Mouse (Mus musculus): Measurements from ENCODE around the gene Cdk15.

The Cdk15 gene

DNA sequence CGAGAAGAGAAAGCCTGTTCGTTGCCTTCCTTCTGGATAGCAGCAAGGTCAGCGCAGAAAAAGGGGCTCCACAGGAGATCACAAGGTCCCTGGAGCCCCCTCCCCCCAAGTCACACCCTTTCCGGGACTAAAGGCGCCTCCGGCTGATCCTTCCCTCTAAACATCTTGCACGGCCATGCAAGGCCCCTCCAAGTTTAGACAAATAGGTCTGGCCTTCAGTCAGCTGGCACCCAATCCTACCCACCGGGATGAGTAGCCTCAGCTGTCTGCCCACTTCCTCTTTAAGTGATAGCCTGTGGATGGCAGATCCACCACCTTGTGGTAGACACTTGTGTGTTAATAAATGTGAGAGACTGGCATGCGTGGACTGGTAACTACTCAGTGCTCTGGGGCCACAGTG, 120.6 kb downstream of the Cdk15 start:
- no peak for DNase-seq (ENCODE audit: low spot score)

DNA sequence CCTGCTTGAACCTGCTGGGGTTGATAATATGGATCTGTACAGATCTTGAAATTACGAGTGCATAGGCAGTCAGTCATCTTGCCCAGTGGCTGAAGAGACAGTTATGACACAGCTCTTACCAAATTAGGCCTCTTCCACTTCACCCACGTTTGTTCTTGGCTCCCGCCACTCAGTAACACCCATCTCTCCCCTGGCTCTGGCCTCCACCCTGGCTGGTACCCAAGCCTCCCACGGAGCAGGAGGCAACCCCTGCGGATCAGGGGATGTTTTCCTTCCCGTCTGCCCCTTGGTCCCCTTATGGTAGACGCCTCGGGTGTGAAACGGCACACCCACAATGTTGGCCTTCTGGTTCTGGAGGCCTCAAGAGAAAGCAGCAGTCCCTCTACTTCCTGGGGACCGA, 124.2 kb downstream of the Cdk15 start:
- DNase-seq (ENCODE audit: low spot score): peak; percentile 46

DNA sequence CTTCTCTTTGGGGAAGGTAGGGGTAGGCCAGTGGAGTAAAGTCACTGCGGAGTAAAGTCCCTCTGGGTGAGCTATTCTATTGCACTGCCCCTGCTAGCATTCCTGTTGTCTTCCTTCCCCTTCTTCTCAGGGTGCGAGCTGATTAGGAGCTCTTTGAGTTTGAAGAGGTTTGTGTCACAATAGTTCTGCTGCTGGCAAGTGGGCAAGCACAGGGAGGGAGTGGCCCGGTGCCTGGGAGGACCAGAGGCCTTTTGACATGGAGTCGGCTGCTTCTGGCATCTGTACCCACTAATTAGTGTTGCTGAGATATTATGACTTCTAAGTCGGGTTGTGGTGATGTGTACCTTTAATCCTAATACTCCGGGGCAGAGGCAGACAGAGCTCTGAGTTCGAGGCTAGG, 124.8 kb downstream of the Cdk15 start:
- no peak for DNase-seq (ENCODE audit: low spot score)

DNA sequence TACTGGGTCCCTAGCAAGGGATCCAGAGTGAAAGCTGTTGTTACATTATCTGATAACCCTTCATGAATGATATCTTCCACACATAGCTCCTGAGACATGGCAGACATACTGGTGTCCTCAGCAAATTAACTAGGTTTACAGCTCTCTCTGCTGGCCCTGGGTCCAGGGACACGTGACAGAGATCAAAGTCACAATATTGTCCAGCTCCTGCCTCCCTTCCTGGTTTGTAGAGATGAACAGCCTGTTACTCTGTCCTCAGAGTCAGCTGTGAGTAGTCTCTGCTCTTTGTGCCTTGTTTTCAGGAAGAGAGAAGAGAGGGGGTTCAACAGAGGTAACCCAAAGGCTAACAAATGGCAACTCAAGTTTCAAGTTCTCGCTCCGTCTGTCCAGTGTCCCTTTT, 125.8 kb downstream of the Cdk15 start:
- no peak for DNase-seq (ENCODE audit: low spot score)

DNA sequence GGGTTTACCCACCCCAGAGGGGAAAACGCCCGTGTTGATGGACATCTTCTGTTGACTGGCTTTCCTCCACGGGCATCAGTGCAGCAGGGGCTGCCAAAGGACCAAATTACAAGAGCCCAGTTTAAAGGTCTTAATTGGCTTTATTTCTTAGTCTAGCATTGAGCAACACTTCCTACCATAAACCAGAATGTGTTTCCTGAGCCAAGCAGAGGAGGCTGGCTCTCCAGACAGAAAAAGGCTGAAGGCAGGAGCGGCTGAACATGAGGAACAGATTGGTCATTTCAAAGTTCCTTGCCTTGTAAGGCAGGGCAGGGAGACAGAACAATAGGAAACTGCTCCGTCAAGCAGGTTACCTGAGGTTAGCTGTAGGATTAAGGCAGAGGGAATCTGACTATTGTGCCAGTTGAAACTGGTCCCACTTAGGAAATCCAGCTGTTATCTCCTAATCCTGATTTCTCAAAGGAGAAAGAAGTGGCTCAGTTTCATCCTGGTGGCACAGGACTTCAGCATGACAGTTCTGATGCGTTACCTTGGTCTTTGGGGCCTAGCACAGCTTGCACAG, 126.4 kb downstream of the Cdk15 start:
- DNase-seq (ENCODE audit: low spot score): no peak

DNA sequence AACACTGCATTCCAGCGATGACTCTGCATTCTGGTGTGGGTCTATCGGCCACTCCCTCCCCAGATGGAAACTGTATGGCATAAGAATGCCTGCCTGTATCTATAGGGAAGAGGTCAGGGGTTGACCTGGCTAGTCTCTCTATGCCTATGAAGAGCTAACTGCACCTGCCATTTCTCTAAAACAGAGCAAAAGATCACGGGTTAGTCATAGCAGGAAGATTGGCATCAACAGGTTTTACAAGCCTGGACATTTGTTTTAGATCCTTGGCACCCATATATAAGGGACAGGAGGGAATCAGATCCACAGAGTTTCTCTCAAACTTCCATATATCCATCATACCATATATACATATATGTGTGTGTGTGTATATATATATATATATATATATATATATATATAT, 127.7 kb downstream of the Cdk15 start:
- no peak for DNase-seq (ENCODE audit: low spot score)

DNA sequence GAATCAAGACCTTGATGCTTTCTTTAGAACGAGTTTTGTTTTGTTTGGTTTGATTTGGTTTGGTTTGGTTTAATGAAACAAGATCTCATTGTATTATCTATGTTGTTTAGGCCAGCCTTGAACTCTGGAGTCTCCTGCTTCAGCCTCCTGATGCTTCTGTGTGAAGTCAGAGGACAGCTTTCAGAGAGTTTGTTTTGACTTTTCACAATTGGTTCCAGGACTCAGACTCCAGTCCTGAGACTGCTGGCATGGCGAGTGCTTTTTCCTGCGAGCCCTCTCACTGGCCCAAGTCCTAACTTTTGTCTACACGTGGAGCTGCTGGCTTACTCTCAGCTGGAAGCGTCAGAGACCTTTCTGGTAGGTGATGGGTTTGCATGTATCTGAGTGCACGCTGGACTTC, 128.9 kb downstream of the Cdk15 start:
- DNase-seq (ENCODE audit: low spot score): no peak

DNA sequence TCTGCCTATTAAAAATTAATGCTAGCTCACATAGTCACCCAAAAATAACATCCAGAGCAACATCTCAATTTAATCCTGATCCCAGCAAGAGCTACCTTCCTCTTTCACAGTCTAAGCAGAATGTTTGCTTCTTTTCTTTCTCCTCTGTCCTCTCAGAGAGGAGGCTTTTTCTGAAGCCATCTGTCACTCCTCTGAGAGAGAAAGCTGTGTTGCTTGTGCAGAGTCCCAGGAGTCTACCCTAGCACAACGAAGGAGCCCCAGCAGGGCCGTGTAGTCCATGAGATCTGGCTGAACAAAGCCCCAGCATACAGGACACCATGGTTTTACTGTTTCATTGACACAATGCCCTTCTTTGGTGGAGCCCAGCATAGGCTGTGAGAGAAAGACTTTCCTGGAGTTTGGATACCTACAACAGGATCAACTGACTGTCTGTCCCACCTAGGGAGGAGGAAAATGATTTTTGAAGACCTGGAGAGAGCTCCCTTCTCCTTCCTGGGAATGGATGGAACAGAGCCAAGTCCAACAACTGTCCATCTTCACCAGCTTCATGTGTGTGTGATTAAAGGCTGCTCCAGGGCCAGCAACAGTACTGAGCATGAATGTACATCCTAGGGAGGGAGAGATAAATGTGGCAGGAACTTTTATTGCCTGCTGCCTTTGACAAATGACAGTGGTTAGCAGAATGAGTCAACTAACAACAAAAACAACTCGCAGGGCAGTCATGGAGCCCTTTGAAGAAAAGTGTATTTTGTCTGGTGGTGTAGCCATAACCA, 131.0 kb downstream of the Cdk15 start:
- DNase-seq (ENCODE audit: low spot score): no peak

DNA sequence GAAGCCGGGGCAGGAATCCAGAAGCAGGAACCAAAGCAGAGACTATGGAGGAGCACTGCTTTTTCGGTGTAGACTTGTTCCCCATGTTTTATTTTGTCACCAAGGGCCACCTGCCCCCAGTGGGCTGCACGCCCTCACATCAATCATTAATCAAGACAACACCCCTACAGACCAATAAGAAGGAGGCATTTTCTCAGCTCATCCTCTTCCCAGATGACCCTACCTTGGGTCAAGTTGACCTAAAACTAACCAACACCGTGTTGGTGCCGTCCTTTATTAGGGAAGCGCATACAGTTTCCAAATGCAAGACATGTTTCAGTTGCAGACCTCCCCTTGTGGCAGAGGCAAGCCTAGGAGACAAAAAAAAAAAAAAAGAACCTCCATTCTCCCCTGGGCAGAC, 132.5 kb downstream of the Cdk15 start:
- no peak for DNase-seq (ENCODE audit: low spot score)

DNA sequence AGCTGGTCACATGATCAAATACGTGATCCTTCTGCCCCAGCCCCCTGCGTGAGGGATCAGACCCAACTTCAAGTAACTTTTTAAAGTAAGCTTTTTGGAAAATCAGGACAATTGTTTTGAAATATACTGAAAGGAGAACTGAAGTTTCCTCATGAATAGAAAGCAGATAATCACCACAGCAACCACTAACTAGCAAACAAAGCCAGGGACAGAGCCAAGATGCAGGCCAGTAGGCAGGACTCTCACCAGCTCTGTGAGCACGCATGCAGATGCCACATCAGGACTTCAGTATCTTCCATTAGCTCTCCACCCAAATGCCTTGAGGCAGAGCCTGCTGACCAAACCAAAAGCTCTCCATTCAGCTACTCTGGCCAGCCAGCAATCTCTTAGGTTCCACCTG, 135.0 kb downstream of the Cdk15 start:
- DNase-seq (ENCODE audit: low spot score): no peak

DNA sequence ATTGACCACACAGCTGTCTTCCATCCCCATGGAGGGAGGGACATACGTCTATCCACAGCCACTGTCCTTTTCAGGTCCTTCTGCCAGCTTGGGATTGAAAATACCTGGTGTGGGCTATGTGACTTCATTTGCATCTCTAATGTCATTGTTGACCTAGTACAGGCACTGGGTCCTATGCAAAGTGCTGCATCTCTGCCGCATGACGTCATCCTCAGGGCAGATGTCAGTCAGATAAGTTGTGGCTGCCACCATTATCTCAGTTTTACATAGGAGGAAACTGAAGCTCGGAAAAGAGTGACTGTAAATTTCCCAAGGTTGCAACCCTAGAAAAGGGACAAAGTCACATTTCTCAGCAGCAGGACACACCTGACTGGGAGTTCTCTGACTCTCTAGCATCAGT, 137.4 kb downstream of the Cdk15 start:
- DNase-seq (ENCODE audit: low spot score): no peak

DNA sequence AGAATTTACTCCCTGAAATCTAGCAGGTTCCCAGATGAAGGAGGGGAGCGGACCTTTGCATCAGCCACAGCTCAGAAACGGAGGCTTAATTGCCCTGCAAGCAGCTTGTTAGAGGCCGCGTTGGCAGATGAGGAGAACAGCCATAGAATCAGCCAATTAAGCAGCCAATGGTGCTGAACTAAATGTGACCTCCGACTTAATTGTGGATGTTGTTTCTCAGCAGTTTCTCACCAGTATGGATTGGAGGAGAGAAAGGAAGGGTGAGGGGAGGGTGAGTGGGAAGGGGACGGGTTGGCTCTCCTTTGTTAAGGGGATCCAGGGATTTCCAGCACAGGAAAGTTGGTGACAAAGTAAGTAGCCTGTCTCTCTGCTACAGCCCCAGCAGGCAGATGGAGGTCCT, 137.9 kb downstream of the Cdk15 start:
- no peak for DNase-seq (ENCODE audit: low spot score)

DNA sequence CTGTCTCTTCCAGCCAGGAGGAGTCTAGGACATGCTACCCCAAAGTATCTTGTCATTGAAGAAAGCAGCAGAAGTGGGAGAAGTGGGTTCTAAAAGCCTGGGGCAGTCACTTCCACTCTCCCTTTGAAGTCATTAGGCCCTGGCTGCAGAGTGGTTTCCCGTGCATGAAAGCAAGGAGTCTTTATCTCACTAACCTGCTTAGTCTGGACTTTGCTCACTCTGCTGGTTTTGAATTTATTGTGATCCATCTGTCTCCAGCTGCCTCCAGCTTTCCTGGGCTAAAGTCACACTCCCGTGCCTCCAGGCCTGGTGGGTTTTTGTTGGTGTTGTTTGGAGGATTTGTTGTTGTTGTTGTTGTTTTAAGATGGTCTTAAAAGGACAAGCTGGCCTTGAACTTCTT, 139.3 kb downstream of the Cdk15 start:
- no peak for DNase-seq (ENCODE audit: low spot score)

DNA sequence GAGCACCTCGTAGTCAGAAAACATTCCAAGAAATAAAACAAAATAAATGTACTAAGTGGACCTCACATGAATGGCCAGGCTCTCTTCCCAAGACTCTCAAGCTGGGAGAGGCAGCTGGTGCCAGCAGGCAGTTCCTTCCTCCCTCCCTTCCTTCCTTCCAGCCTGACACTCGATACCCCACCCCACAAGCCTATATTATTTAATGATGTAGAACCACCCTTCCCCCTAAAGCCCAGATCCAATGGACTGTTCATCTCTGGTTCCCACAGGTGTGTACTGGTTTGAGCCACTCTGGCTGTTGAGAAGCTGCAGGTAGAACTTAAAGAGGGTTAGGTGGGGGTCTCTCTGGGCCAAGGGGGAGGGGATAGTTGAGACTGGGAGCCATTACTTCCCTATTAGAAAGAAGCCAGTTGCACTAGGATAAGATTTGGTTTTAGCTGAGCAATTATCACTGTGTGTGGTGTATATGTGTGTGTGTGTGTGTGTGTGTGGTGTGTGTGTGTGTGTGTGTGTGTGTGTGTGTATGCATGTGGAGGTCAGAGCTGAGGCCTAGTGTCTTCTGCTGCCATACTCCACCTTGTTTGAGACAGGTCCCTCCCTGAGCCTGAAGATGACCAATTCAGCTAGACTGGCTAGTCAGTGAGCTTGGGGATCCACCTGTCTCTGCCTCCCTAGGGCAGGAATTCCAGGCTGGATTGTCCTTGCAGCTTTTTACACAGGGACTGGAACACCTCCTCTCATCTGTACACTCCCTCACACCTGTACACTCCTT, 143.0 kb downstream of the Cdk15 start:
- DNase-seq (ENCODE audit: low spot score): no peak

DNA sequence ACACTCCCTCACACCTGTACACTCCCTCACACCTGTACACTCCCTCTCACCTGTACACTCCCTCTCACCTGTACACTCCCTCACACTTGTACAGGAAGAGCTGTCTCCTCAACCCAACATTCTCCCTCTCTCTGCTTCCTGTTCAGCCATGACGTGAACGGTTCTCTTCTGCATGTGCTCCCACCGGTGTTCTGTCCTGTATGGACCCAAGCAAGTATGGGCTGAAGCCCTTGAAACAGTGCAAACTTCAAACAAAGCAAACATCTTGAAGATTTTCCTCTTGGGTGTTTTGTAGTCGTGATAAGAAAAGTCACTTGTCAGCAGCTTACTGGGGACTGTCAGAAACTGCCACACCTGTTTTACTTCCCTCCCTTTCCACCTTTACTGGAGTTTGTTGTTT, 144.5 kb downstream of the Cdk15 start:
- no peak for DNase-seq (ENCODE audit: low spot score)

Measured in testis, postnatal 10 days (tissue).